Mouse (Mus musculus) embryo, embryonic 11.5 days (tissue): ENCODE measurements around the gene Asic2.

Experiments
- DNase-seq: peaks from one replicate; pipeline ENCODE4 v3.0.0-alpha.2; 2012; ENCODE audit warnings: low read depth, low spot score

Gene Asic2

DNA sequence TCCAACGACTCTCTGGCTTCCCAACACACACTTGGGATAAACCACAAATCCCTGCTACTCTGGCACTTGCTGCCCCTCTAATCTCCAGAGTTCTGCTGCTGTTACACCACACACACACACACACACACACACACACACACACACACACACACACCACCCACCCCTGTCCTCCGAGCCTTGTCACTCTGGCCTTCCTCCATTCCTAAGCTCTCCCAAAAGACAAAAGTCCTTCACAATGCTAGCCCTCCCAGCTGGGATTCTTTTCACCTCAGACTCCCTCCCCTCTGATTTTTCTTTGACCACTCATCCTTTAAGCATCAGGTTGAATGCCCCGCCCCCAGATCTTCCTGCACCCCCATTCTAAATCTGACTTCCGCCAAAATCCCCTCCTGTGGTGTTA is 506.5 kb downstream of the Asic2 start:
- no peak for DNase-seq

DNA sequence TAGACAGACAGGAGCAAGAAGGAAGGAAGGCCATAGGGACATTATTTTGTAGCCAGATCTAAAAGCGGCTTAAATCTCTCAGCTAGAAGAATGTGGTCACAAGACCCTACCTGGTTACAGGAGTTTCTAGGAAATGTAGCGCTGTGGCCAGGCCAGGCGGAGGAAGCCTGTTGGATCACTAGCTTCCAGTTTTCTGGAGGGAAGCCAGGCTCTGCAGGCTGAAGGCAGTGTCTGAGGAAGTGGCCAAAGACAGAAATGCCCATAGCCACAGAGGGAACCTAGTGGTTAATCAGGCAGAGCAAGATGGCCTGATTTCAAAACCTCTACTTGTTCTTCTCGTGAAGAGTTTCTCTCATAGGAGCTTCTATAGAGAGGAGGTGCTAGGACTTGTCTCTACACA is 513.3 kb downstream of the Asic2 start:
- DNase-seq, result no peak

DNA sequence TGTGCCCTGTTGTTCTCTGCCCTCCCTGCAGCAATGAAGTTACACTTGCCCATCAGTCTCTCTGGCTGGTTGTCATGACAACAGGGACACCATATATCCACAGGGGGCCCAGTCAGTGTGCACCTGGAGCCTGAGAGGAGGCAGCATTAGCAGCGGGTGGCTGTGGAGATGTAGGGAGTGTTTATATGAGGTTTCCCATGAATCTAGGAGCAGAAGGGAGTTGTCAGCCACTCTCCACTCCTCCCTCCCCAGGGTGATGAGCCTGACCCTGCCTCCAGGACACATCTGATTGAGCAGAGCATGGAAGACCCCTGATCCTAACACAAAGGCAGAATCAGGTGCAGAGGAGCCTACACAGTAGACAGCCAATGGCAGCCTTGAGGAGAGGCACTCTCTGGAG is 514.1 kb downstream of the Asic2 start:
- DNase-seq, result peak; percentile 27

DNA sequence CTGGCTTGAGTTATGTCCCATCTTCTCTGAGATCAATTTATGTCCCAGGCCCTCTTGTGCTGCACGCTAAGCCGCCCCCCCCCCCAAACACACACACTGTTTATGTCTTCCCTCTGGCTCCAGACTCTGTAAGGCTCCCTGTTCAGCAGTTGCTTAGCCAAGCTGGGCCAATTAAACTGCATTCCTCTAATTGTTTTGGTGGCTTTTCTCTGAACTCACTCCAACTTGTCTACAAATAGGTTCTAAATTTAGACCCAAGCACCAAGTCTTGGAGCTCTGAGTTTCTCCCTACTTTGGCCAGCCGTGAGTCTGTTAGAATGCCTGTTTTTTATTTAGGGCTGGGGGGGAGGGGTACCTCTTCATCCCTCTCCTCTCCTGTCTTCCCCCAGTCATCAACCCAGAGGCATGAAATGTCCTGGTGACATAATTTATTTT is 519.0 kb downstream of the Asic2 start:
- DNase-seq, result peak; percentile 30

DNA sequence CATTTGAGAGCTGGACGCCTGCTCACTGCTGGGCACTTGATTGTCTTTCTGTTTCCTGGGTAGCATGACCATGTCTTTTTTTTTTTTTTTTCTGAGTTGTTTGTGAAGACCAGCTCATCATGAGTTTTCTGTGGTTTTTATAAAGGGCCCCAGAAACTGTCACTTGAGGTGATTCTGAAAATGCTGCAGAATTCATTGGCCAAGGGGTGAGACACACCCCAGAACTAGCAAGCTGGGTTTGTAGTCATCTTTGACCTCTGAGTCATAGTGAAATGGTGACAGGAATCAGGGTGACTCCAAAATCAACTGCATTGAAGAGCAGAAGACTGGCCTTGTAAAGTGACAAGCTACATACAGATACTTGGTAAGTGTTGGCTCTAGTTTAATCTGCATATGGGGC is 521.9 kb downstream of the Asic2 start:
- no peak for DNase-seq

DNA sequence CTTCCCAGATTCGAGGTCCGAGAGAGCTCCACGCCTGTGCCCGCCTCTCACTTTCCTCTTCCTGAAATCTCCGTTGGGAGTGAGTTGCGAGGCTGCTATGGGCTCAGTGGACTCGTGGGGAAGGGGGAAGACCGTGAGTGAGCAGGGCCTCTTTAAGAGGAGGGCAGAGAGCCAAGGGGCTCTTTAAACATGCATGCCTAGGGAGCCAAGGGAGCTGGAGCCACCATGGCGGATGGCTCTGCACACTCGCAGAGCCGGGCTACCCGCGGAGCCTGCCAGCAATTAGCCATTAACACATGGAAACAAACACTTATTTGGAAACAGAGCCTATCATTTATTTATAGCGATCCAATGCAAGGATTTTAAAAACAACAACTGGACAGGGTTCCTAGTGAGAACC is 541.4 kb downstream of the Asic2 start:
- DNase-seq, result no peak

DNA sequence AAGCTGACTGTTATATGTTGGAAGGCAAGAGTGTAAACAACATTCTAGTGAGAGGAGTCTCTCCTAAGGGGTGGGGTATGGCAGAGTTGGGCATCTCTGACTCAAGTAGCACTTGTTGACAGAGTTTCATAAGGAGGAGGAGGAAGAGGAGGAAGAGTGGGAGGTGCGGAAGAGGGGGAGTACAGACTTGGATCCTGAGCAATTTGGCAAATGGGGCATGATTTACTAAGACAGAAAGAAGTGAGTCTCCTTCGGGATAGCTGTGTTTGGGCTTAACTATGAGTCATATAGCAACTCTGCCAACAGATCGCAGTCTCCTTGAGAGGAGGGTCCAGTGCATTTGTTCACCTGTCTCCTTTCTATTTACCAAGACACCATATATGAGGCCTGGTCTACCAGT is 549.1 kb downstream of the Asic2 start:
- DNase-seq, result no peak

DNA sequence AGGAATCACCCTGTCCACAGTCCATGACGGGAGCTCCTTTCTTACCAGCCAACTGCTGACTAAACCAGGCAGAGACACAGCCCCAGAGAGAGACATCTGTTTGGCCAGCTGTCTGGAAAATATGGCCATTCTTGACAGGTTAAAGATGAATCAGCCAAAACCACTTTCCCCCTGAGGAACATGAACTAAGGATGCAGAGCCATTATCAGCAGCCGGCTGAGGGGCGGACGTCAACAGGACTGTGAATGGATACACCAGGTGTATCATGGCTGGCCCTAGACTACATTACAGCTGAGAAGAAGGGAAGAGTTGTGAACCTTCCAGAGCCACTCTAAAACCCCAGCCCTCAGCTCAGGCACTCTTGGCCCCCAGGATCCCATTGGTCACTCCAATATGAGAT is 550.2 kb downstream of the Asic2 start:
- no peak for DNase-seq

DNA sequence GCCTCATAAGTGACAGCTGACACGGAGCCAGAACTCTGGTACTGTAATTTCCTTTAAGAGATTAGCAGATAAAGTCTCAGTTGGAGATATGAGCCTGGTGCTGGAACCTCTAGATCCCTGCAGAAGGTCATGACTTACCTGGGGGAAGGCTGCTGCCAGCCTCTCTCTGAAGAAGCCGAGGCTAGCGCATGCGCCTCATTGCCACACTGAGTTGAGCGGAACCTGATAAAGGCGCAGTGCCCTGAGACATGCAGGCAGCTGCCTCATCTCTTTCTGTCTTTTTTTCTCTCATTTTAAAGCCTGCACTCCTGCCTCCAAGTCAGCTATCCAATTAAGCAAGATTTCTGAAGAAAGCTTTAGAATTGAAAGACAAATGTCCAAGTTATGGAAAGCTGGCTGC is 551.9 kb downstream of the Asic2 start:
- no peak for DNase-seq

DNA sequence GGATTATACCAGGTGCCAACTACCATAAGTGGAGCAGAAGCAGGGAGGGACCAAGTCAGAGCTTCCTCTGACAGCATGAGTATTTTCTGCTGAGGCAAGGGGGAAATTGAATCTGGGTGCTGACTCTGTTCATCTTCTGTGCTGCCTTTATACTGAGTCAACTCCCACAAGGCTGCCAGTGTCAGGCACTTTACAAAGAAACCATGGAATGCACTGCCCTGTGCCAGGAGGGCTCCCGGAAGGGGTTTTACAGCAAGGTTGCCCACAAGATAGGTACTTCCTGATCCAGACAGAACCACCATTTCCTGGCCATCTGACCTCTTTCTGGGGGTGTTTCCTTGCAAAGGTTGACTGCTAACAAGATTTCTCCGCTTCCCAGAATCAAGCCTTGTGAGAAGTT is 553.7 kb downstream of the Asic2 start:
- DNase-seq, result no peak

DNA sequence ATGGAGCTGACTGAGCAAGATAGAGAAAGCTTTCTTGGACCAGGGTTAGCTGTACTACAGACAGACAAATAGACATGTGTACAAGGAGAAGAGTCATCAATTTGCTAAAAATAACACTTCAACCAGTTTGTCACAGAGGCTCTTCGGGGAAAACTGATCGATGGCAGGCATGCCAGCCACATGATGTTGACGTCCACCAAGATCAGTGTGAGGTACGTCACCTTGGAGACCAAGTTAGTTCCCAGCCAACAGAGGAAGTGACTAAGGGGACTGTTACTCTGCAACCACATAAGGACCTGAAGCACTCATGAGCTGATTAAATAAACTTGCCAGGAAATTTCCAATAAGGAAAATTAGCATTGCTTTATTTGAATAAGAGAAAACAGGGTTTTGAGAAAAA is 557.0 kb downstream of the Asic2 start:
- DNase-seq, result no peak

DNA sequence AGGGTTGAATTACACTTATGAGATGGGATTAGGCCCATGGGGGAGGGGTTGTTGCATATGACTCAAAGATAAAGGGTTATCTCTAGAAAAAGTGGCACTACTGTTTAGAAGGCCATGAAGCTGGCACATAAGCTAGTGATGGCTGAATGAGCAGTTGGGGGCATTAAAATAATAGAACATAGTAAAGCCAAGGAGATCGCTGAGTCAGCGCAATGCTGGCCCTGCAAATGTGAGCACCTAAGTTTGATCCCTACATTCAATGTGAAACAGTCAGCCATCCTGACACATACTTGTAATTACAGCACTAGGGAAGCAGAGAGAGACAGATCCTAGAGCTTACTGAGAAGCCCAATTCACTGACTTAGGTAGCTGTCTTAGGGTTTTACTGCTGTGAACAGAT is 562.3 kb downstream of the Asic2 start:
- DNase-seq, result no peak

DNA sequence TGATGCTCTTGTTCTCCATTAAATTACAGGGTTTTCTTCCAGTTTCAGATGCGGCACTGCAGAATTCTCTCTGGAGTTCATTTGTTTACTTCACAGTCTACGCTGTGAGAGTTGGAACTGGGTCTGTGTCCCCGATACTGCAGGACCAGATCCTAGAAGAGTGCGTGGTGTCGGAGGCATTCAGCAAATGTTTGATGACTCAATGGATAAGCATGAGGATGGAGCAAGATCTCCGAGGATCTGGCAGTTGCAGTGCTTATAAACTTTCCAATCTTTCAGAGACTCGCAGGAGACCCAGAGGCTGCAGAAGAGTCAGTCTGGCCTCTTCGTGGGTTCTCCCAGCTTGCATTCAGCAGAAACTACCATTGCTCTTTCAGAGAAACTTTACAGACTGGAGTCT is 566.0 kb downstream of the Asic2 start:
- no peak for DNase-seq

DNA sequence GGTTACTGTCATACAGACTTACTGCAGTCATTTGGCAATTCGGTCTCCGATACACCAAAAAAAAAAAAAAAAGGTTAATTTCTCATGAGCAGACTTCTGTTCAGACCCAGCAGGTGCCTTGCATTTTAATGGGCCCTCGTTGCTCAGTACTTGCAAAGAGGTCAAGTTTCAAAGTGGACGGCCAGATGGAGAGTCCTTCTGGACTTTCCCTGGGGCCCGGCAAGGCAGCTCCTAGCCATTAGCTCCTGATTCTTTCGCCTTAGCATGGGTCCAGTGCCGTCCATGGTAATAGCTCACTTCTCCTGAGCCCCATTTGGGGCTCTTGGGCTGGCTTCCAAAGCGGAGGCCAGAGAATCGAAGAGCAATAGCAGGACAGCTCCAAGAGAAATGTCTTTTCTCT is 575.4 kb downstream of the Asic2 start:
- no peak for DNase-seq

DNA sequence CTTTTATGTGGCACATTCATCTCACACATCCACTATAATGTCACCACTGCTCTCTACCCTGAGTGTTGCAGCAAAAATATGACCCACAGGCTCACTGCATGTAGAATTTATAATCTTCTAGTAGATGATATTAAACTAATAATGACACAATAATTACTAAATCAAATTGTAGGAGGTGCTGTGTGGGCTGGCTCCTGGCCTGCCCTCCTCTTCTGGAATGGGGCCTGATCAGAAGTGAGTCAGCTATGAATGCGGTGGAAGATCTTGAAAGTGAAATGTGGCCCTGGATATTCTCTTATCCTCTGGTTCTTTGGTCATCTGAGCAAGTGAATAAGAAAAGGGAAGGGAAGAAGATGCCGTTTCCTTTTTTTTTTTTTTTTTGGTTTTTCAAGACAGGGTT is 582.1 kb downstream of the Asic2 start:
- no peak for DNase-seq

DNA sequence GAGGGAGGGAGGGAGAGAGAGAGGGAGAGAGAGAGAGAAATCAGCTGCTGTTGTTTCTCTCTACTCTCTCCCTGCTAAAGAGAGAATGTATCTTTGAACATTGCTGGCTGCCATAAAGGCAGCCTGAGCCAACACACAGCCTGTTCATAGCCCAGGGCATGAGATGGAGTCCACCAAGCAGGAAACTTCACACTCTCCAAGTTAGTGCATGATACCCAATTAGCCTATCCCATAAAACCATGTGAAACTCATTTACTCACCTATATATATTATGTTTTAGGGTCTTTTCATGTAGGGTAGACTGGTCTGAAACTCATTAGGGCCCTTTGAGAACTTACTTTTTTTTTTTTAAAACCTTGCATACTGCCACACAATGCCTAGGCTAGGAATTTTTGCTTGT is 582.7 kb downstream of the Asic2 start:
- no peak for DNase-seq

DNA sequence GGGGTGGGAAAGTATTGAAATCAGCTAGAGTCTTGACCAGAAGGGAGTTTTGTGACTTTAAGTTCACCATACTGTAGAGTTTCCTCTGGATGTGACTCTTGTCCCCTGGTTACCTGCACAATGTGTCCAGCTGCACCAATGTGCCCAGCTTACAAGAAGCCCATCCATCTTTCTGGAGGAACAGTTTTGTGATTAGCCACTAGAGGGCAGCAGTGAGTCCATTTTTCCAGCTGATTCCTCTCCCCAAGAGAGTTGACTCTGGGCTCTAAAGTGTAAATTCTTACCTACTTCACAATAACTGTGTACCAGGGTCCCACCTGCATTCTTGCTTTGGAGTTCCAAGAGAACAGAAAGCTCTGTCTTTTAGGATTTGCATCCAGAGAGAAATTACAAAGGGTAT is 593.4 kb downstream of the Asic2 start:
- peak; percentile 47 for DNase-seq

DNA sequence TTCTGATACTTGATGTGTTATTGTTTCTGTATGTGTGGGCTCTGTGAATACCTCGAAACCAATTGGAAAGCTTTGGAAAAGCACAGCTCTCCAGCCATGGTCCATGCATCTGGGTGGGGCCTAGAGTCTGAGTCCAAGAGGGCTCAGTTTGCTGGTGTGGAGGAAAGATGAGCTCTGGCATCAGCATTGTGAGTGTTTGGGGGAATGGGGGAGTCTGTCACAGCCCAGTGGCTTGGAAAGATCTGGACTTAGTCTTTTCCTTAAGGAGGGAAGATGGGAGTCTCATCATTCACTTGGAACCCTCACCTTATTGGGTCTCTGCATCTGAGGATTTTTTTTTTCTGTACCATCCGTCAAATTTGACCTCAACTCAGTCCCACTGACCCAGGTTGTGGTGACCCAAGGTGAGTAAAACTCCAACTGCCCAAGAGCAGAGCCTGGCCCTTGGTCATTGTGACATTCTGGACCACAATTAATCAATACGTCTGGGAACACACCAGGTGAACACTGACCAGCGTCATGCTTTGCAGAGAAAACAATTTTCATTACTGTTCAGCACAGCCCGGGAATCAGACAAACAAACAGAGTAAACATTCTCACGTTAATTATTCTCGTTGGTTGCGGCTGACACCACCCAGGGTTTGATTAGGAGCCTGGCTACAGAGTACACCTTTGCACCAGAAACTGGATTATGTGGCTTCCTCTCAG is 594.1 kb downstream of the Asic2 start:
- DNase-seq, result no peak

DNA sequence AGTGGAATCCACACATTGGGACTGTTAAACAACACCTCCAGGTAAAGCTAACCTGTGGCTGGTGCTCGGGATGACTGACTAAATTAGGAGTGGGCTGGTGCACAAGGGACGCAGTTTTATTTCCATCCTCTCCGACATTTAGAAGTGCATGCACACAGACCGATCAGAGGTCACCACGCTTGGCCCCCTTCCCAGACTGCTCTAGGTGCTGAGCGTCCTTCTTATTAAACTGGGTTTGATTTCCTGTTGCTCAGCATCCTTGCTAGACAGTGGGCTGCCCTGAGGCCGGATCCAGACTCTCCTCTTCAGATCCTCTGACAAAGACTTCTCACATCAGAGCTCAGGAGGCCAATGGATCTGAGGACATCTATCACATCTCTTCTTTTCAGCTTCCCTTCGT is 596.7 kb downstream of the Asic2 start:
- DNase-seq, result no peak

DNA sequence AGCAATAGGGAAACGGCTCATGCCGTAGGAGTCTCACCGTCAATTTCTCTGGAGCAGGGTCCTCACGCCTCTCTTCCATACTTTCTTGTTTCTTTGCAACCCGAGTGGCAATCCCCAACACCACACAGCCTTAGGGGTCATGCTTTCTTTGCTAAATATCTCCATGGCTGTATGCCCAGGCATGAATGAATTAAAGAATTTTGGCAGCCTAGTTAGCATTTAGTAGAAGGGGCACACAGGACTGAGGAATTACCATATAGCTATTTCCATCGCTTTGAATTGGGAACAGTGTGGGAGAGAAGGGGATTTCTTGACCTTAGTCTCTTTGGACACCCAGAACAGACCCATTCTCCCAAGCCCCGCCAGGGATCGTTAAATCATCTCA is 597.8 kb downstream of the Asic2 start:
- DNase-seq, result no peak

DNA sequence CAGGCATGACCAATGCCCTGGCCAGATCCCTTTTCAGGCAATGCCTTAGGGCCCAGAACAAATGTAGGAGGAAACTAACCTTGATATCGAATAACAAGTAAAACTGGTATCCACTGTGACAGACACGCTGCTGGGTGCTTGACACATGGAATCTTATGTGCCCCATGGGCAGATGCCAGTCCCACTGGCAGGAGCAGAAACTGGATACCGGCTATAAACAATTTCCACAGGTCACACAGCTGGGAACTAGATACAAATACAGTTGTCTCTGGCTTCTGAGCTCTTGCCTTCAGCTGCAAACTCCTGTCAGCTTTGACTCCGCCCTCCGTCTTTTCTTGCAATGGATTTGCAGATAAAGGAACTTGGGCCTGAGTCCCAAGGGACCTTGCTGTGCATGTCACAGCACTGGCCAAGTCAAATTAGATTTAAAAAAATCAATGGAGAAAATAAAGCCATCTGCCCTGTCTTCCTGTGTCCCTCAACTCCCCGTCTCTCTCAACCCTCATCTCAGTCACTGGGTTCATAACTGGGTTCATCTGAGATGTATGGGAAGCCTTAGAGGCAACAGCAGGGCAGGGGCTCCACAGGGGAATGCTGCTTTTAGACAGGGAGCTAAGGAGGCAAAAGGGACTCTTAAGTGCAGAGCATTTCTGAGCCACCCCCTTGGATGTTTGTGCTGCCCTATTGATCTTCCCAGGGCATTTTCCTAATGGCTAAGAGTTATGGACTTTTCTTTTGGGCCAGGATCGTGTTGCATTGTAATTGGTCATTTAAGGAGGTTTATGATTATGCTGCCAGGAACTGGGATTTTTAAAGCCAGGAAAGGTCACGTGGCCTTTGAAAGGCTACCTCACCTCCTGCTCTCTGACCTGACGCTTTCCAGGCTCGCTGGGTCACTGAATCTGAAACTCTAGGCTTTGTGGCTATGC is 598.5 kb downstream of the Asic2 start:
- DNase-seq, result no peak

DNA sequence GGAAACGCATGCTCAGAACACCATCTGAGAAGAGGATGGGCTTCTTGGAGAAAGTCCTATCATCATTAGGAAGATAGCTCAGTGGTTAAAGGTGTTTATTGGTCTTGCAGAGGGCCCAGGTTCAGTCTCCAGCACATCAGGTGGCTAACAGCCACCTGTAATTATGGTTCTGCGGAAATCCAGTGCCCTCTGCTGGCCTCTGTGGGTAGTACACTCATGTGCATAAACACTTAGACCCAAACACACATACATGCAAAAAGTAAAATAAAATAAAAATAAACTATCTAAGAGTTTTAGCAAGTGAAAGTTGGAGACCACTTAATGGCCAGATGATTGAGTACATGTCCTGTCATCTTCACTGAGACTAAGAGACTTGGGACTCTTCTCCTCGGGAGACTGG is 603.8 kb downstream of the Asic2 start:
- no peak for DNase-seq

DNA sequence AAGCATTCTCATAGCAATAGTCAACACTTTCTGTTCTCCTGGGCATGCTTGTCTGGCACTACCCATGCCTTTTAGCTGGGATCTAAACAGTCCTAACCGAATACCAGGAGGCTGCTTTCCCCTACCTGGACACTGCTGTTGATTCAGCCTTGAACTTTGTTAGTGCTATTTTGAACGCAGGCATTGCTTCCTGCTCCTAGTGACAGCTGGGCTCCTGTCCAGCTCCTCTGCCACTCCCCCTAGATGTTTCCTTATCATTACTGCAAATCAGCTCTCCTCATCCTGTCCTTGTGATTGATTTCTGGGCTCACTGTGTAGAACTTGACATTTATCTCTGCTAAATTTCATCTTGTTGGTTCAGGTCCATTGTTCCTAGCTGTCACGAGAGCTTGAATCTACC is 605.8 kb downstream of the Asic2 start:
- DNase-seq, result no peak
